Mouse (Mus musculus) ES-CJ7 (cell line): ENCODE results near the gene Robo2.
"Not testable (repeated sequence)": the region's sequence is repeated elsewhere in the genome, so short reads cannot be mapped to it uniquely, and the experiment has no call there.

ENCODE experiments used
- DNase-seq: peaks from one replicate; pipeline ENCODE4 v3.0.0; 2011; ENCODE audit warnings: low read depth, low spot score

Robo2 gene

DNA sequence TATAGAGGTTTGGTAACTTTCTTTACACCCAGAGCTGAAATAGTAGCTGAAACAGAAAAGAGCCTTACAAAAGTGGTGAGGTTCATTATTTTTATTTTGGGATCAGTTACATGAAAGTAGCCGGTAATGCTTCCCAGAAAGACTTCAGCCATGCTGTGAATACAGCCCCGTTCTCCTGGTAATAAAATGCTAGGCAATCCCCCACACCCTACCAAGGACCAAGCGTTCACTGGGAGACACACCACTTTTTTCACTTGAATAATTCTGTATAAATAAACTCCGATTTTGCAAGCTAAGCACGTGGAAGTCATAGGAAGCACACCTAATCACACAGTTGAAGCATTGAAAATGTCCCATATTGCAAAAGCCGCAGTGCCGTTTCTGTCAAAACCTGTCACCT, 341.0 kb downstream of the Robo2 start:
- DNase-seq: no peak

DNA sequence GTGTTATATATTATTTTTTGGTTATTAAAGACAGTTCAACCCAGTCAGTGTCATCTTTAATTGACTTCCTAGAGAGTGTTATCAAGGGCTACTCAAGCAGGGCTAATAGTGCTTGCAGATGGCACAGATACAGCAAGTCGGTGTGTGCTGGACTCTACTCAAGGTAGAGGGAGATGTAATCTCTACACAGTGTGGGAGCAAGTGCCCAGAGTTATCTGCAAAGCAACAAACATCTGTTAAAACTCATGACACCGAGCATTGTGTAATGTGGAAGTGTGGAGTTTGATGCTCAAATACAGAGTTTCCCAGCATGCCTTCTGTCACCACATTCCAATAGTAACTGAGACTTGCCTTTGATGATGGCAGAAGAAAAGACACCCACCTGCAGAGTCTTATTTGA, 345.7 kb downstream of the Robo2 start:
- DNase-seq: no peak

- DNase-seq: no peak
Measured at GRCm38 (mm10) chr16:74061951-74062350, 349.7 kb downstream of the Robo2 start.

GRCm38 (mm10) chr16:74061479-74061878, 350.1 kb downstream of the Robo2 start:
- DNase-seq: no peak

GRCm38 (mm10) chr16:74056886-74057285, 354.7 kb downstream of the Robo2 start:
- no peak for DNase-seq

GRCm38 (mm10) chr16:74056210-74056609, 355.4 kb downstream of the Robo2 start:
- DNase-seq: no peak

- DNase-seq: no peak
Measured at GRCm38 (mm10) chr16:74055061-74055751, 356.4 kb downstream of the Robo2 start.

- DNase-seq: no peak
Measured at GRCm38 (mm10) chr16:74049467-74049866, 362.2 kb downstream of the Robo2 start.

DNA sequence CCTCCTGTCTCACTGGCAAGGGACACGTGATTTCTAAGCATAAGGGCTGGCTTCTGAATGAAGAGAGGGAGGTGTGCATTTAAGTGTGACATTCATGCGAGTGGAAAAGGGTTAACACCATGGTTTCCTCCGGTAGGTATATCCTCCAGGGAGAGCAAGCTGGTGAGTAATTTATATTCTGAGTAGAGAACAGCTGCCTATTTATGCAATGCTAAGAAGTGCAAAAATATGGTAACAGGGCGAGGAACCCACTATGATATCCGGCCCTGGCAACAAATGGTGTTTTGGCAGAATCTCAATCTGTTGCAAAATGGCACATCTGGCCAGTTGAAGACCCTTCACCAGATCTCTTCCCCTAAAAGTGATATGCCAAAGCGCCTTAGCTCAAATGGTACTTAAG, 362.6 kb downstream of the Robo2 start:
- DNase-seq: no peak

DNA sequence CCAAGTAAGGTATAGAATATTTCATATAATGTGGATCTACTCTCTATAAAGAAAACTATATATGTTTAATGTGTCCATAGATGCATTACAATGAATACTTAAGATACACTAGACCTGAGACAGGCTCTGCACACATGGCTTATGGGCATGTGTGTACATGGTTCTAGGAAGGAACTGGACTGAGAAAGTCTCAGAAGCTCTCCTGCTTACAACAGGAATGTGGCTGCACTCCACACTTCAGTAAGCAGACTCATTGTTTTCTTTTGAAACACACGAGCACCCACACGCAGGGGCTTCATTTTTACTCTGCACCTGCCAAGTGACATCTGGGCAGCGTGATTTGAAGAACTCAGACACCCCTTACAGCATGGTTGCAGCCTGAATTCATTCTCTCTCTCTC, 364.4 kb downstream of the Robo2 start:
- DNase-seq: no peak

DNA sequence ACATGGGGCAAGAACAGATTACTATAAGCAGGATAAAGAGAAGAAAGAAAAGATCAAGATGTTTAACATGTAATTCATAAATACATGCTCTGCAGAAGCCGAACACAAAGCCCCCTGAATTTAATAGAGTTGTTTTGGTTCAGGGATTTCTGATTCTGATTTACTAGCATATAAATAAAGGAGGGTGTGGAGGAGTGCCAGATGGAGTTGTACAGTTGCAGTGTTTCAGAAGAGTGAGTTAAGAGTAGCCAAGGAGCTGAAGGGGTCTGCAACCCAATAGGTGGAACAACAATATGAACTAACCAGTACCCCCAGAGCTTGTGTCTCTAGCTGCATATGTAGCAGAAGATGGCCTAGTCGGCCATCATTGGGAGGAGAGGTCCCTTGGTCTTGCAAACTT, 370.8 kb downstream of the Robo2 start:
- not testable (repeated sequence) for DNase-seq

DNA sequence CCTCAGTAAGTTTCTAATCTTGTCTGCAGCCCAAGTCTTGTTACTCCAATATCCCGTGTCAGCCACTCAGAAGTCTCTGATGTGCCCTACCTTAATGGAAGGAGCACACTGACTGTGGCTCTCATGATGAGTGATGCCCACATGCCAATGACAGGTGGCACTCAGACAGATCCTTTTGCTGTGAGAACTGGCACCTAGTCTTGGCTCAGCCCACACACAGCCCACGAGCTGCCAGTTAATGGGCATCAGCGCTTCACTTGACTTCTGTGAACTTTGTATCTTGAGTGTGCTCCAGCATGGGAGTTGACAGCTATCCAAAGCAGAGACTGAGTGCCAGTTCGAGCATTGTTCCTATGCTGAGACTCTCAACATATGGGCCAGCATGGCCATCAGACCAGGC, 383.8 kb downstream of the Robo2 start:
- DNase-seq: no peak

- DNase-seq: no peak
Measured at GRCm38 (mm10) chr16:74022281-74022978, 389.2 kb downstream of the Robo2 start.

DNA sequence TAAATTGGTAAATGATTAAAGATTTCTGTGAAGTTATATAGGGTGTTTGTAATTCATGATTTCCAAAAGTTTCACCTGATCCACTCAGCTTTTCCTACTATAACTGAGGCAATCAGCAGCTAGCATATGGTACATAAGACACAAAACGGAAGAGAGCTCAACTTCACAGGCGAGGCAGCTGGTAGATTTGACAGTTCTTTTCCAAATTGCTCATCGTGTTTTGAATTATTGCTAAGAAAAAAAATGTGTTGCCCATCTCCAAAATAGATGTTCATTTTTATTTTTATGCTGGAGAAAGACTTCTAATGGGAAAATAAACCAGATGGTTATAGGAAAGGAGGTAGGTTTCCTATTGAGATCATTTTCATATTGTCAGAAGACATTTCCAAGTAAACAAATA, 405.9 kb downstream of the Robo2 start:
- DNase-seq: no peak

- no peak for DNase-seq
Measured at GRCm38 (mm10) chr16:74001331-74001730, 410.3 kb downstream of the Robo2 start.

- DNase-seq: no peak
Measured at GRCm38 (mm10) chr16:73991212-73991611, 420.4 kb downstream of the Robo2 start.

DNA sequence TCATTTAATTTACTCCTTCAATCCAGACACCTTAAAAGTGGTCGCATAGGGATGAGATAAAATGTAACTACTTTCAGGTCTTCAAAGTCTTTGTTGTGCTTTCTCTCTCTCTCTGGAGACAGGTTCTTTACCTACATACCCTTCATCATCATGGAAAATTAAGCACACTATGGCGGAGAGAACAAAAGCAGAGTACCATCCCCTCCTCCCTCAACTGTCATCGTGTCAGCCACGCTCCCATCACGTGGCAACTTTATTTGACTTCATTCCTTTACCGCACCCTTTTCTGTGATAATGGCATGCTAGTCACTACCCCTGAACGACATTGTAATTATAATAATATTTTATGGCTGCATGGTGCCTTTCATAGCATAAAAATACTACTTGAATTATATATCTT, 442.1 kb downstream of the Robo2 start:
- DNase-seq: no peak

DNA sequence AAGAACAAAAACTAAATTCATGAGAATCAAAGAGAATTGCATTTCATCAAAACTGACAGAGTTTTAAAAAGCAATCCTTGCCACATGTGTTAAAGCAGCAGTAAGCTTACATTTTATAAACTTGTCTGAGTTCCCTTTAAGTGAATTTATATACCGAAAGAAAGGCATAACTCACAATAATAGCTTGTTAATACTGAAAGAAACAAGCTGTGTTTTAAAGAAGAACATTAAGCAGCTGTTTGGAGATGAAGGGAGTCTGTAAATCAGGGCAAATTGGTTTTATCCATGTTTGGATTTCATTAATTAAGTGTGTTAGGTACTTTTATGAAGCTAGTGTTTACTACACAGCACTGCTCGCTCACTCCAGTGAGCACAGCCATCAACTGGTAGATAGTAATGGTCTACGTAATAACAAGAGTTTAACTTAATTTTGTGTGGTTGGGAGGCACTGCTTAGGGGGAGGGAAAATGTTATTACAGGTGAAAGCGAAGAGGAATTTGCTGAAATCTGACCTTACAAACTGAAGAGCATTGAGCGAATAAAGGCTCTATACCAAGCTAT, 447.2 kb downstream of the Robo2 start:
- no peak for DNase-seq

GRCm38 (mm10) chr16:73959479-73959970, 452.1 kb downstream of the Robo2 start:
- DNase-seq: no peak

GRCm38 (mm10) chr16:73958524-73958846, 453.1 kb downstream of the Robo2 start:
- DNase-seq: no peak

DNA sequence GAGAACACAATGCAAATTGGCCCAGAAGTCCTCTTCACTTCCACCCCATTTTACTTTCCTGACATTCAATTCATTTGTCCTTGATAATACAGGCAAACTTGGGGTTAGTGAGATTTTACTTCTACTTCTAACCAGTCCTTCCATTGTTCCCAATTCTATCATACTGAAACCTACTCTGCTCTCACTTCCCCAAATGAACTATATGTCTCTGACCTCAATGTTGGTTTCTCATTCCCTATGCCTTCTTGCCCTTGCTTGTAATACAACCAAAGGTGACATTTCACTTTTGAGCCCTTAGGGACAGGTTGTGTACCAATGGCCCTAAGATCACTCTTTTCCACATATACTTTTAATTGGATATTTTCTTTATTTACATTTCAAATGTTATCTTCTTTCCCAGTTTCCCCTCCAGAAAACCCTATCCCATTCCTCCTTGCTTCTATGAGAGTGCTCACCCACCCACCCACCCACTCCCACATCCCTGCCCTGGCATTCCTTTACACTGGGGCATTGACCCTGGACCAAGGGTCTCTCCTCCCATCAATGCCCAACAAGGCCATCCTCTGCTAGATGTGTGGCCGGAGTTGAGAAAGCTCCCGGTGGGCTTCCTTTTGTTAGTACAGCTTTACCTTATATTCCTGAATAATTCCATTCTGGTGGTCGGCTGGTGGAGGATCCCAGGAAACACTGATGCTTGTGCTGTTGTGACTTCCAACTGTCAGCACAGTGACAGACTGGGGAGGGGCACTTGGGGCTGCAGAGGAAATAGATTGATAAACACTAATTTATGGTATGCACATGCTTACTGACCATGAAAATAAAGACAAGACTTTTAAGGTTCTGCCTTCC, 453.7 kb downstream of the Robo2 start:
- DNase-seq: no peak

GRCm38 (mm10) chr16:73946171-73946570, 465.5 kb downstream of the Robo2 start:
- DNase-seq: no peak
